Mouse (Mus musculus): ENCODE results near the gene Ccdc150.

DNA sequence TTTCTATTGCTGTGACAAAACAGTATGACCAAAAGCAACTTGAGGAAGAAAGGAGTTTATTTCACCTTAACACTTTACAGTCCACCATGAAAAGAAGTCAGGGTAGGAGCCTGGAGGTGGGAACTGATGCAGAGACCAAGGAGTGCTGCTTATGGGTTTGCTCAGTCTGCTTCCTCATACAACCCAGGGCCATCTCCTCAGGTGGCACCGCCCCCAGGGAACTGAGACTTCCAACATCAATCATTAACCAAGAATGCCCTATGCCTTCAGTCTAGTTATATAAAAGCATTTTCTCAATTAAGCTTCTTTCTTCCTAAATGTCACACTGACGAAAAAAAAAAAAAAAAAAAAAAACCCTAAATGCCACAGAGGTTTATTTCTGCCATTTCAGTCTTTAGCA, 55.9 kb downstream of the Ccdc150 start:
- TF ChIP-seq POLR2A (IDR thresholded peaks at IDR 0.05; ENCODE audit: extremely low read depth, insufficient read depth, low read length) (no peak), CTCF (IDR thresholded peaks at IDR 0.05; ENCODE audit: extremely low read depth, insufficient read depth, low read length) (no peak)

Measured in cortical plate, adult 2 months (tissue).